Mouse (Mus musculus) midbrain, embryonic 14.5 days (tissue): ENCODE results near the gene Anapc5. TPM values are rescaled to one million over a fixed set of nuclear protein-coding genes. Genes with fewer than 3 reads are reported as not detected.
A peak's percentile ranks its signal among the peaks of the same experiment; 100 is the strongest.

Experiments
- ATAC-seq: fragments of 200-750 bp; cut with Nextera tagmentation; 2 replicates; pipeline ENCODE4 v1.8.0; 2017; ENCODE audit warnings: moderate number of reproducible peaks, moderate library complexity; ENCODE audit not compliant: low FRiP score, low TSS enrichment
- DNase-seq: peaks from one replicate; pipeline ENCODE4 v3.0.0-alpha.2; 2015
- H3K27ac ChIP-seq: fragments of 300-500 bp; sonication (generic); replicated peaks from 2 replicates; pipeline ENCODE4 v1.5.1; 2014; ENCODE audit warnings: mild to moderate bottlenecking, low read depth, low read length, moderate library complexity
- H3K27me3 ChIP-seq: fragments of 300-500 bp; sonication (generic); 2 replicates; pipeline ENCODE4 v1.6.1; 2014; ENCODE audit warnings: low read length, control low read depth, mixed read lengths; ENCODE audit not compliant: control insufficient read depth, insufficient read depth
- H3K36me3 ChIP-seq: fragments of 300-500 bp; sonication (generic); 2 replicates; pipeline ENCODE4 v1.6.1; 2014; ENCODE audit warnings: low read length, control low read depth; ENCODE audit not compliant: control insufficient read depth, insufficient read depth
- H3K4me1 ChIP-seq: fragments of 300-500 bp; sonication (generic); 2 replicates; pipeline ENCODE4 v1.6.1; 2014; ENCODE audit warnings: mild to moderate bottlenecking, antibody characterized with exemption, low read length, control low read depth; ENCODE audit not compliant: control insufficient read depth, insufficient read depth
- H3K4me2 ChIP-seq: fragments of 300-500 bp; sonication (generic); 2 replicates; pipeline ENCODE4 v1.6.1; 2014; ENCODE audit warnings: mild to moderate bottlenecking, low read length, moderate library complexity
- H3K4me3 ChIP-seq: fragments of 300-500 bp; sonication (generic); replicated peaks from 2 replicates; pipeline ENCODE4 v1.5.1; 2014; ENCODE audit warnings: low read depth, low read length
- H3K9ac ChIP-seq: fragments of 300-500 bp; sonication (generic); replicated peaks from 2 replicates; pipeline ENCODE4 v1.6.1; 2014; ENCODE audit warnings: mild to moderate bottlenecking, low read length, moderate library complexity
- H3K9me3 ChIP-seq: fragments of 300-500 bp; sonication (generic); 2 replicates; pipeline ENCODE4 v1.6.1; 2016; ENCODE audit warnings: low read length, control low read depth, mixed read lengths; ENCODE audit not compliant: control insufficient read depth
- WGBS: fragments of 180-500 bp; shearing (Covaris S2); extraction: QIAGEN DNeasy Blood & Tissue Kit; methylation state at CpG from one replicate; pipeline ENCODE4 v1.1.7; 2014; 5-methylcytosine and 5-hydroxymethylcytosine counted together
- polyA plus RNA-seq: library from polyadenylated mRNA; unstranded; fragments of >200 nt; fragmentation: Nextera tagmentation; extraction: Ambion mirVana; gene quantifications from 2 replicates; pipeline ENCODE4 v1.2.1, GENCODE M21; 2014

The Anapc5 gene
- polyA plus RNA-seq, 1 experiment from 2014 or later = 535 TPM

DNA sequence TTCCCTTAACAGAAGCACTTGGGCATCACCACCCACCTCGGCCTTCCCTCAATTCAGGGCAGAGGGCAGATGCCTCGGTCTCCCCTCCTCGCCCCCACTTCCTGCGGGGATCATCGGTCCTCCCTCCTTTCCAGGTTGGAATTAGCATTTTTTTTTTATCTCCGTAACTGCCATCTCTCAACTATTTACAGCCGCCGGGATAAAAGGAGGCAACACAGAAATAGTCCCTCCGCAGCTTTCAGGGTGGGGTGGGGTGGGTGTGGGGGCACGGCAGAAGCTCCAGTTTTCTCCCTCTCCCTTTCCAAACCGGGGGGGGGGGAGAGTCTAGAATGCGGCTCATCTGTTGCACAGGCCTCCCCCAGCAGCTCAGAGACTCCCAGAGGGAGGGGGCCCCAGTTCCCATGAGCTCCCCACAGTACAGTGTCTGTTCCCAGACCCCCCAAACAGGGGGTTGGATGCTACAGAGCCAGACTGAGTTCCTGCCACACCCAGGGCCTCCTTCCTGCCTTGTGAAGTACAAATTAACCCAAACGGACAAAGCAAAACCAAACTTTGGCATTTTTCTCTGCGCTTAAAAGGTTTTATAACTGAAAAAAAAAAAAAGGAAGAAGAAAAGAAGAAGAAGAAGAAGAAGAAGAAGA lies 45.4 kb downstream of the Anapc5 start:
- Histone ChIP-seq H3K27me3 (no peaks in the 10 kb centered on the region), H3K4me1 (0 out of 2 replicates have a peak, but pooled peaks cover 6% of the 10 kb centered on the region), H3K27ac (no peak overlapping the region), H3K9me3 (no peaks in the 10 kb centered on the region), H3K9ac (no peak overlapping the region), H3K4me2 (no peak overlapping the region), H3K36me3 (no peaks in the 10 kb centered on the region), H3K4me3 (no peak overlapping the region)
- no peak for ATAC-seq
- 88% methylated on average over 14 of the region's 14 CpGs for WGBS
- no peak for DNase-seq

GRCm38 (mm10) chr5:122774743-122775611 lies 46.2 kb downstream of the Anapc5 start:
- 80% methylated on average over 28 of the region's 28 CpGs for WGBS

DNA sequence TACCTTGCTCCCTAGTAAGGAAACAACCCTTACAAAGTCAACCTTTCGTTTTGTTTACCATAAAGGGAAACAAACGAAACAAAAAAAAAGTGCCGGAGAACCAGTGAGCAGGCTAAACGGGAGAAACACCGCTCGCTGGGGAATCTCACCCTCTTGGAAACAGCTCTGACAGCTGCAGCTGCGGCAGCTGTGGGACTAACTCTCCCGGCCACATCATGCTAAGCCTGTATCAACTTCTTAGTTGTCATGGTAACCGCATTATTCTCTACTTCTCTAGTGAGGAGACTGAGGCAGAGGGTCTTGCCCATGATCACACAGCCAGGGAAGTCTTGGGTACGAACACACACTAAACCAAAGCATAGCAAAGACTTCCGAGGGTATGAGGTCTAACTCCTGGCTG lies 47.4 kb downstream of the Anapc5 start:
- Histone ChIP-seq H3K4me3 (no peak overlapping the region), H3K36me3 (0 out of 2 replicates have a peak, but pooled peaks cover 4% of the 10 kb centered on the region), H3K27me3 (no peaks in the 10 kb centered on the region), H3K9ac (no peak overlapping the region), H3K27ac (no peak overlapping the region), H3K4me2 (no peak overlapping the region), H3K4me1 (0 out of 2 replicates have a peak, but pooled peaks cover 6% of the 10 kb centered on the region), H3K9me3 (no peaks in the 10 kb centered on the region)
- DNase-seq = no peak
- no peak for ATAC-seq
- 55% methylated on average over 11 of the region's 11 CpGs for WGBS

More at GRCm38 (mm10) chr5:122774743-122775611, 46.2 kb downstream of the Anapc5 start:
- Histone ChIP-seq H3K27ac (no peak overlapping the region), H3K4me2 (no peak overlapping the region), H3K9ac (no peak overlapping the region), H3K27me3 (no peaks in the 10 kb centered on the region), H3K9me3 (no peaks in the 10 kb centered on the region), H3K4me1 (0 out of 2 replicates have a peak, but pooled peaks cover 6% of the 10 kb centered on the region), H3K36me3 (no peaks in the 10 kb centered on the region), H3K4me3 (no peak overlapping the region)
- ATAC-seq (no peak), DNase-seq (no peak)

DNA sequence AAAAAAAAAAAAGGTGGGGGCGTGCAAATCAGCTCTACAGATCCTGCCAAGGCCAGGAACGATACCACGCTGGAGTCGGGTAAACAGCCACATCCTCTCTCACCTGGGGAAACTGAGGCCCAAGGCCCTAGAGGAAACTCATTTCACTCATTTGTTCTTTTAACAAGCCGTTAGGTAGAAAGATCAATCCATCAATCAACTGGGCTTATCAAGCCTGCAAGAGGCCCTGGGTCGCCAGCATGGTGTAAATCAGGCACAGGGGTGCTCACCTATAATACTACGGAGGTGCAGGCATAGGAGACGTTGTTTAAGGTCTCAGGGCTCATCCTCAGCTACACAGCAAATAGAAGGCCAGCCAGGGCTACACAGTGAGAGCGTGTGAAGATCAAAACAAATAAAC lies 49.7 kb downstream of the Anapc5 start:
- Histone ChIP-seq H3K27ac (no peak overlapping the region), H3K9ac (no peak overlapping the region), H3K4me3 (no peak overlapping the region), H3K4me1 (no peaks in the 10 kb centered on the region), H3K27me3 (no peaks in the 10 kb centered on the region), H3K36me3 (0 out of 2 replicates have a peak, but pooled peaks cover 4% of the 10 kb centered on the region), H3K4me2 (no peak overlapping the region), H3K9me3 (no peaks in the 10 kb centered on the region)
- DNase-seq (no peak), ATAC-seq (no peak)
- 90% methylated on average over 9 of the region's 9 CpGs for WGBS

GRCm38 (mm10) chr5:122770806-122771261 lies 50.3 kb downstream of the Anapc5 start:
- no peaks in the 10 kb centered on the region for H3K27me3 ChIP-seq
- no peak overlapping the region for H3K9ac ChIP-seq
- no peak for ATAC-seq
- no peaks in the 10 kb centered on the region for H3K9me3 ChIP-seq
- 78% methylated on average over 10 of the region's 10 CpGs for WGBS
- DNase-seq = peak; percentile 12
- 0 out of 2 replicates have a peak, but pooled peaks cover 4% of the 10 kb centered on the region for H3K36me3 ChIP-seq
- no peaks in the 10 kb centered on the region for H3K4me1 ChIP-seq
- no peak overlapping the region for H3K4me3 ChIP-seq
- H3K27ac ChIP-seq = 0 out of 2 replicates have a peak overlapping the region, but pooled peaks have one; percentile 41
- no peak overlapping the region for H3K4me2 ChIP-seq

- Histone ChIP-seq H3K4me2 (no peak overlapping the region), H3K4me3 (no peak overlapping the region), H3K36me3 (0 out of 2 replicates have a peak, but pooled peaks cover 4% of the 10 kb centered on the region), H3K4me1 (no peaks in the 10 kb centered on the region), H3K9me3 (no peaks in the 10 kb centered on the region), H3K27ac (no peak overlapping the region), H3K27me3 (no peaks in the 10 kb centered on the region), H3K9ac (no peak overlapping the region)
- no peak for ATAC-seq
- no peak for DNase-seq
- 87% methylated on average over 7 of the region's 7 CpGs for WGBS
These were observed 50.8 kb downstream of the Anapc5 start for GRCm38 (mm10) chr5:122770304-122770703.

- Histone ChIP-seq H3K27me3 (no peaks in the 10 kb centered on the region), H3K36me3 (0 out of 2 replicates have a peak, but pooled peaks cover 4% of the 10 kb centered on the region), H3K9ac (no peak overlapping the region), H3K4me2 (no peak overlapping the region), H3K9me3 (no peaks in the 10 kb centered on the region), H3K4me3 (no peak overlapping the region), H3K4me1 (no peaks in the 10 kb centered on the region), H3K27ac (no peak overlapping the region)
- no peak for ATAC-seq
- WGBS = 89% methylated on average over 15 of the region's 15 CpGs
- no peak for DNase-seq
These were observed 52.0 kb downstream of the Anapc5 start for GRCm38 (mm10) chr5:122769101-122769568.

- Histone ChIP-seq H3K27ac (no peak overlapping the region), H3K4me2 (no peak overlapping the region), H3K4me1 (no peaks in the 10 kb centered on the region), H3K36me3 (peaks cover 16% of the 10 kb centered on the region), H3K9ac (no peak overlapping the region), H3K4me3 (no peak overlapping the region), H3K9me3 (no peaks in the 10 kb centered on the region), H3K27me3 (no peaks in the 10 kb centered on the region)
- ATAC-seq = no peak
- 88% methylated on average over 11 of the region's 11 CpGs for WGBS
- DNase-seq = no peak
These were observed 53.9 kb downstream of the Anapc5 start for GRCm38 (mm10) chr5:122767283-122767682.
